Mouse (Mus musculus) intestine, embryonic 15.5 days (tissue): ENCODE measurements at regions not wholly inside any gene's neighbourhood (a gene's known extent, or its start where the extent isn't known, plus 50 kb on each side); places are given as distances from the start of the nearest gene placed in this dataset.

ENCODE experiments used
- ATAC-seq: fragments of 200-750 bp; cut with Nextera tagmentation; 2 replicates; pipeline ENCODE4 v1.8.0; 2017; ENCODE audit warnings: moderate TSS enrichment, moderate library complexity
- H3K27ac ChIP-seq: fragments of 300-500 bp; sonication (generic); 2 replicates; pipeline ENCODE4 v1.5.1; 2015; ENCODE audit warnings: mild to moderate bottlenecking, inconsistent platforms
- H3K27me3 ChIP-seq: fragments of 300-500 bp; sonication (generic); replicated peaks from 2 replicates; pipeline ENCODE4 v1.6.1; 2015; ENCODE audit warnings: inconsistent platforms
- H3K36me3 ChIP-seq: fragments of 300-500 bp; sonication (generic); 2 replicates; pipeline ENCODE4 v1.6.1; 2015; ENCODE audit warnings: inconsistent platforms
- H3K4me1 ChIP-seq: fragments of 300-500 bp; sonication (generic); replicated peaks from 2 replicates; pipeline ENCODE4 v1.6.1; 2015; ENCODE audit warnings: inconsistent platforms
- H3K4me2 ChIP-seq: fragments of 300-500 bp; sonication (generic); replicated peaks from 2 replicates; pipeline ENCODE4 v1.6.1; 2015; ENCODE audit warnings: mild to moderate bottlenecking, inconsistent platforms
- H3K4me3 ChIP-seq: fragments of 300-500 bp; sonication (generic); replicated peaks from 2 replicates; pipeline ENCODE4 v1.5.1; 2015; ENCODE audit warnings: inconsistent platforms
- H3K9ac ChIP-seq: fragments of 300-500 bp; sonication (generic); 2 replicates; pipeline ENCODE4 v1.6.1; 2015; ENCODE audit warnings: inconsistent platforms
- H3K9me3 ChIP-seq: fragments of 300-500 bp; sonication (generic); 2 replicates; pipeline ENCODE4 v1.6.1; 2016; ENCODE audit warnings: inconsistent platforms
- WGBS: fragments of 180-500 bp; shearing (Covaris S2); methylation state at CpG from one replicate; pipeline ENCODE4 v1.1.7; 2015; 5-methylcytosine and 5-hydroxymethylcytosine counted together

DNA sequence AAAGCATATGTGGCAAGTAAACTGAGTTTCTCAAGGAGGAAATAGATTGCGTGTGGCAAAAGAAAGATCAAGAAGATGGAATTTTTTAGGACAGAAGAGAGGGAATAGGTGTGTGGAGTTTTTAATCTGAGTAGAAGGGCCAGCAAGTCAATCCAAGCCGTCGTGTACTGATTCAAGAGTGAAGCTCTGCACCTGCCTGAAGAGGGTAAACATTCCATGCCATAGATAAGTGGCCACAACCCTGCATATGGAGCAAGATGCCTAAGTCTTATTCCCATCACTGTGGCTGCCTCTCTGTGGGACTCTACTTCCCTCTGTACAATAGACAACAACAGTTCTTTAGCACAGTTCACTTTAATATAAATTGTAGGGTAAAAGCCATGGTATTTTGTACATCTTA, 443.4 kb downstream of the Tns1 start:
- Histone ChIP-seq H3K4me2 (no peak overlapping the region), H3K9me3 (no peaks in the 10 kb centered on the region), H3K27ac (no peak overlapping the region), H3K9ac (no peak overlapping the region), H3K4me3 (no peak overlapping the region), H3K36me3 (no peaks in the 10 kb centered on the region), H3K27me3 (no peaks in the 10 kb centered on the region), H3K4me1 (no peaks in the 10 kb centered on the region)
- WGBS: 82% methylated on average over 3 of the region's 3 CpGs
- ATAC-seq: no peak

DNA sequence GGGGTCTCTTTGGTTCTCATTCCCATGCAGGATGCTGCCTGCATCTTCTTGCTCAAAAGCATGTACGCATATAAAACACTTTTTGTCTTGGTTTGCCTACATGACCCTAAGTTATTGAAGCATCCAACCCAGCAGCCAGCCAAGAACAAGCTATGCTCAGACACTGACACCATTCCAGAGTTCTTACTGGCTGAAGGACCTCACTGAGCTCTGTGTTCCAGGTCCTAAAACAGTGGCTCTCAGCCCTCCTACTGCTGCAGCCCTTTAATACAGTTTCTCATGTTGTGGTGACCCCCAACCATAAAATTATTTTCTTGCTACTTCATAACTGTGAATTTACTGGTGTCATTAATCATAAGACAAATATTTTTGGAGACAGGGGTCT, 450.4 kb downstream of the Tns1 start:
- WGBS: 78% methylated on average over 1 of the region's 1 CpGs
- Histone ChIP-seq H3K9me3 (no peaks in the 10 kb centered on the region), H3K36me3 (no peaks in the 10 kb centered on the region), H3K27ac (no peak overlapping the region), H3K4me2 (no peak overlapping the region), H3K9ac (no peak overlapping the region), H3K27me3 (no peaks in the 10 kb centered on the region), H3K4me1 (0 out of 2 replicates have a peak, but pooled peaks cover 2% of the 10 kb centered on the region), H3K4me3 (no peak overlapping the region)
- no peak for ATAC-seq

DNA sequence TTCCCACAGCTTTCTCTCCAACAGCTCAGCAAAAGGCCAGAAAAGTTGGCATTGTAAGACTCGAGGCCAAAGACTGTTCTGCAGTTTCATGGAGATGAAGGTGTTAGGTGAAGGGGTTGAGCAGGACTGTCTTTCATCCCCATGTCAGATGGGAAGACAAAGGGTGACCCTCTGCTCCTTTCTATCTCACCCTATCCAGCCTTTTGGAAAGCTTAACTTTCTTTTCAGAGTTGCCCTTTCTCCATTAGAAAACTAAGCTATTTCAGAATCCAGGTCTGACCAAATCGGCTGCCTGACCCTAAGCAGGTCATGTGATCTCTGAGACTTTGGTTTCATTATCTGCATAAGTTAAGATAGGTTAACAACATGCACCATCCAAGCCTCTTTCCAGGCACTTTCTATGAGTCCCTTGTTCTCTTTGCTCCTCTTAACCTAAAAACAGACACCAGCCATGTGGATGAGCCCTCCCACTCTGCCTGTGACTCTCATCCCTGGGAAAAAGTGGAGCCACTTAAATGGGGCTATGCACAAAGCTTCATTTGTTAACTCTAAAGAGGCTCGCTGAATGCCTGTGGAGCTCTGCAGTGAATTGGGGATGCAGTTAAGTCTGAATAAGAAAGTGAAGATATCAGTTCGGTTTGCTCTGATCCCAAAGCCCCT, 450.9 kb downstream of the Tns1 start:
- Histone ChIP-seq H3K4me1 (0 out of 2 replicates have a peak, but pooled peaks cover 3% of the 10 kb centered on the region), H3K27me3 (no peaks in the 10 kb centered on the region), H3K4me3 (no peak overlapping the region), H3K27ac (no peak overlapping the region), H3K36me3 (no peaks in the 10 kb centered on the region), H3K9ac (no peak overlapping the region), H3K9me3 (no peaks in the 10 kb centered on the region), H3K4me2 (no peak overlapping the region)
- 50% methylated on average over 4 of the region's 4 CpGs for WGBS
- ATAC-seq: no peak

DNA sequence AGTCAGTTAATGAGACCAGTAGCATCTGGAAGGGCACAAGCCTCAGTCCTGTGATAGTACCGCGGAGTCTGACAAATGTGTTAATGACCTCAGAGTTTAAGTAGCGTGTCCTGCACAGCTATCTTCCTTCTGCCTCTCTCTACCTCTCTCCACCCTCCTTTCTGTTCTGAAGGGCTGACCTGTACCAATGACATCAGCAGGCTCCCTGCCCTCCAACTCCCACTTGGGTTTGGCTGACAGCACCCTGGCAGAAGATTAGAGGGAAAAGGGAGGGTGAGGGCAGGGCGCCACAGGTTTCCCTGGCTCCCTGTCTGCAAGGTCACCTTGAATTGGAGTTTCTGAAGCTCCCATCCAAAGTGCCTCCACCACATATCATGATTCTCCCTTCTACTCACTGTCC, 452.0 kb downstream of the Tns1 start:
- H3K27me3 ChIP-seq: no peaks in the 10 kb centered on the region

DNA sequence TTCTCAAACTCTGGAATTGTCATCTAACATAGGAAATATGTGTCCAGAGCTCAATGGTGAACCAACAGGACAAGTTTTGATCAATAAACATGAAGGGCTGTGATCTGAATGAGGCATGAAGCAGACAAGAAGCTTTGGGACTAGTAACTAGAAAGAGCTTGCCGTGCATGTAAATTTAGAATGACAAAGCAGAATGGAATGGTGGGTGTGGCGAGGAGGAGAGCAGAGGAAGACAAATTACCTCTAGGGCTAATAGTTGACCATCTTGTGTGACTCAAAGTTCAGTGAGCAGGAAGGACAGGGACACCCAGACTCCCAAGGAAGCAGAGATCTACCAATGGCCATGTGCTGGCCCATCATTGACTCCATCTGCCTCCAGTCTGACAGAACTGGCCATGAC, 455.6 kb downstream of the Tns1 start:
- Histone ChIP-seq H3K36me3 (no peaks in the 10 kb centered on the region), H3K4me2 (no peak overlapping the region), H3K27me3 (no peaks in the 10 kb centered on the region), H3K9ac (no peak overlapping the region), H3K27ac (no peak overlapping the region), H3K4me3 (no peak overlapping the region), H3K9me3 (no peaks in the 10 kb centered on the region), H3K4me1 (0 out of 2 replicates have a peak, but pooled peaks cover 3% of the 10 kb centered on the region)
- ATAC-seq: no peak
- WGBS: 76% methylated on average over 2 of the region's 2 CpGs

More for the DNA sequence above, 452.0 kb downstream of the Tns1 start:
- H3K9me3 ChIP-seq: no peaks in the 10 kb centered on the region
- H3K4me3 ChIP-seq: no peak overlapping the region
- H3K27ac ChIP-seq: no peak overlapping the region
- no peaks in the 10 kb centered on the region for H3K36me3 ChIP-seq
- H3K4me2 ChIP-seq: no peak overlapping the region
- WGBS: 89% methylated on average over 4 of the region's 4 CpGs
- H3K4me1 ChIP-seq: 0 out of 2 replicates have a peak, but pooled peaks cover 3% of the 10 kb centered on the region
- no peak for ATAC-seq
- H3K9ac ChIP-seq: no peak overlapping the region

DNA sequence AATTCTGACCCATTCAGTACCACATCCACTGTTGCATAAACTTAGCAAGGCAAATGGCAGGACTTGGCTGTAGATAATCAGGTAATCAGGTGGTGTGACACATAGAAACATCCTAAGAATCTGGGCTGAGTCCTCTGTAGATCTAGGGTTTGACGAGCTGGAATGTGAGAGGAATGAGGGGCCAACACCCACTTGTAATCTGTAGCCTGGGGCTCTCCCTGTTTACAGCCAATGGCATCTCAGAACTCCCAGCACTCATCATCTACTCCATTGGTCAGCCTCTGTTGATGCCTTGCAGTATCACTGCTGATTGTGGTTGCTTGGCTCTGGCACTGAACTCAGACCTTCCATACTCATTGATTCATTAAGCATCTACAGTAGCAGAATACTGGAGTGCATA, 460.7 kb downstream of the Tns1 start:
- ATAC-seq: no peak
- no peak overlapping the region for H3K9ac ChIP-seq
- H3K27ac ChIP-seq: no peak overlapping the region
- 22% methylated on average over 1 of the region's 1 CpGs for WGBS
- no peak overlapping the region for H3K4me3 ChIP-seq
- H3K36me3 ChIP-seq: no peaks in the 10 kb centered on the region
- no peak overlapping the region for H3K4me2 ChIP-seq
- no peaks in the 10 kb centered on the region for H3K4me1 ChIP-seq
- H3K27me3 ChIP-seq: no peaks in the 10 kb centered on the region
- no peaks in the 10 kb centered on the region for H3K9me3 ChIP-seq

DNA sequence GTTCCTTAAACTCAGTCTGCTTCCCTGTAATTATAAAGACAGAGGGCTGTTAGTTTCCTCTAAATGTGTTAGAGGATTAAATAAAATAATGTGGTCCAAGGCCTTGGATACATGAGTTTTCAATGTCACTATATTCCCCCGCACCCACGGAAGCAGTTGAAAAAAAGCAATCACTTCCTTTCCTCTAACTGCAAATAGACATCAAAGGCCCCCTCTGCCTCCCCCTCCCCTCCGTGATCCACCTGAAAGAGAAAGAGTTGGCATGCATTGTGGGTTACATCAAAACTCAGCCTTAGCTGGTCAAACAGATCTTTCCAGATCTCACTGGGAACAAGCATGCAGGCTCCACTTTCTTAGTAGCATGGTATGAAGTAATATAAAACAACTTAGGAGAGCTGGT, 479.2 kb downstream of the Tns1 start:
- Histone ChIP-seq H3K27ac (no peak overlapping the region), H3K4me2 (no peak overlapping the region), H3K9me3 (no peaks in the 10 kb centered on the region), H3K9ac (no peak overlapping the region), H3K27me3 (no peaks in the 10 kb centered on the region), H3K4me3 (no peak overlapping the region), H3K4me1 (peaks cover 6% of the 10 kb centered on the region; the same call in 1 of the 2 replicates), H3K36me3 (no peaks in the 10 kb centered on the region)
- no peak for ATAC-seq
- WGBS: 73% methylated on average over 3 of the region's 3 CpGs

DNA sequence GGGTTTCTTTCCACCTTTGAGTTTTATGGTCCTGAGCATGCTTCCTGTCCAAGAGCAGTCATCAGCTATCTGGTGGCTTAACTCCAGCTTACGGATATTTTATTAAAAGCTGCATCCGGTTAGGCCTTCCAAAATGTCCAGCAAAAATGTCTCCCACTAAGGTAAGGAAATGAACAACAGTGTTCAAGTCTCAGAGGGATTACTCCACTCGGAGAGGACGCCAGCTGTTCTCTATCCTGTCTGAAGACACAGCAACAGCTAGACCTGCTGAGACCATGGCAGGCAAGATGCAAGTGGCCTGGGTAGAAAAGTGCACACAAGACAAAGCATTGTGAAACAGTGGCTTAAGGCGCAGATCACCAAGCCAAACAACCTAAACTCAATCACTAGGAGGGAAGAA, 479.9 kb downstream of the Tns1 start:
- Histone ChIP-seq H3K4me3 (no peak overlapping the region), H3K9me3 (no peaks in the 10 kb centered on the region), H3K27me3 (no peaks in the 10 kb centered on the region), H3K27ac (0 out of 2 replicates have a peak overlapping the region, but pooled peaks have one; percentile 13), H3K4me2 (no peak overlapping the region), H3K36me3 (no peaks in the 10 kb centered on the region), H3K9ac (no peak overlapping the region), H3K4me1 (peaks cover 6% of the 10 kb centered on the region; the same call in 1 of the 2 replicates)
- 0 out of 2 replicates have a peak, but pooled peaks have one; percentile 34 for ATAC-seq
- 48% methylated on average over 5 of the region's 5 CpGs for WGBS

DNA sequence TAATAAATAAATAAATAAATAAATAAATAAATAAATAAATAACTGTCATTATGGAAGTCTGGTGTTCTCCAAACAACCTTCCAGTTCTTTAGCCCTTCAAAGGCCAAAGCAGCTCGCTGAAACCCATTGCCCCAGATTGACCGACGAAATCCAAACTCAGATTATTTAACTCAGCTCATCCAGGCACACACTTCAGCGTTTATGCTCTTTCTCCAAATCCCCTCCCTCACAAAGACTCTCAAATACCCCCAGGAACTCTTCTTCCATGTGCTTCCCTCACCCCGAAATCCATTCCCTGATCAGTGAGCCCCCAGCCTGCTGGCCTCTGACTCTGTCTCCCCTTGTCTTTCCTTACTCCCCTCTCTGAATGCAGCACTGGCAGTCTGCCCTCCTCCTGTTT, 480.8 kb downstream of the Tns1 start:
- Histone ChIP-seq H3K9me3 (no peaks in the 10 kb centered on the region), H3K4me3 (no peak overlapping the region), H3K27me3 (0 out of 2 replicates have a peak, but pooled peaks cover 2% of the 10 kb centered on the region), H3K4me2 (no peak overlapping the region), H3K4me1 (peaks cover 6% of the 10 kb centered on the region; the same call in 1 of the 2 replicates), H3K27ac (no peak overlapping the region), H3K36me3 (no peaks in the 10 kb centered on the region), H3K9ac (no peak overlapping the region)
- ATAC-seq: no peak
- 64% methylated on average over 5 of the region's 5 CpGs for WGBS

DNA sequence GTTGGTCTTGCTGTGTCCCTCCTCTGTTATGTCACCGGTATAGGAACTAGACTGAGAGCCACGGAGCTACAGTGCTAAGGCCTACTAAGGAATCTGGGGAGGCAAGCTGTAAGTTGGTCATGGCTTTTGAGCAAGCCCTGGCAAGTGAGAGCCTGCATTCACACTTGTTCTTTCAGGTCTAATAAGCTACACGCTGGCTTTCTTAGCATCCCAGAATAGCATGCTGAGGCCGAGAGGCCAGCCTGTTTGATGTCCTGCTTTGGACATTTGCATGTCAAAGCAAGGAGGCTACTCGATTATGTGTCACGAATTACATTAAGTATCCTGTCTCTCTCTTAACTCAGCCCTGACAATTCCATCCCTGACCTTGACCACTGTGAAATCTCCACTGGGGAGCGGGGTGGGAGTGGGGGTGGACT, 481.5 kb downstream of the Tns1 start:
- 0 out of 2 replicates have a peak, but pooled peaks cover 3% of the 10 kb centered on the region for H3K27me3 ChIP-seq
- peaks cover 6% of the 10 kb centered on the region; the same call in 1 of the 2 replicates for H3K4me1 ChIP-seq
- H3K27ac ChIP-seq: no peak overlapping the region
- no peak overlapping the region for H3K4me2 ChIP-seq
- no peaks in the 10 kb centered on the region for H3K36me3 ChIP-seq
- ATAC-seq: no peak
- 61% methylated on average over 7 of the region's 7 CpGs for WGBS
- H3K9ac ChIP-seq: no peak overlapping the region
- no peak overlapping the region for H3K4me3 ChIP-seq
- no peaks in the 10 kb centered on the region for H3K9me3 ChIP-seq

DNA sequence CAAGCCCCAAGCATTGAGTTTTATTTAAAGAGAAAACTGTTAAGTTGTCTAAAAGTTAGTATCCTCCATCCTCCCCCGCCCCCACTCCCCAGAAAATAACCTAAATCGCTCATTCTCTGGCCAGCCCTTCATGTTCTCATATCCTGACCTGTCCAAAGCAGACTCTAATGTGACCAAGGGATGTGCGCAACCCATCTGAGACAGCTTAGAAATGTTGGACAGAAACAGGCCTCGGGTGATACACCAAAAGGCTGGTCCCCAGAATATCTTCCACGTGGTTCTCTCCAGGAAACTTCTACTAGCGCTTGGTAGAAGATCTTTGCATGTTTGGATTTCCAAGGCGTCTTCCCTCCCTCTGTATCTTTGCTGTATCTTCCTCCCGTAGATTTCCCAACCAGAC, 482.8 kb downstream of the Tns1 start:
- H3K36me3 ChIP-seq: no peaks in the 10 kb centered on the region
- 0 out of 2 replicates have a peak overlapping the region, but pooled peaks have one; percentile 33 for H3K27ac ChIP-seq
- no peaks in the 10 kb centered on the region for H3K9me3 ChIP-seq
- H3K27me3 ChIP-seq: 0 out of 2 replicates have a peak, but pooled peaks cover 3% of the 10 kb centered on the region
- no peak for ATAC-seq
- 80% methylated on average over 8 of the region's 8 CpGs for WGBS
- no peak overlapping the region for H3K4me2 ChIP-seq
- no peak overlapping the region for H3K9ac ChIP-seq
- H3K4me3 ChIP-seq: no peak overlapping the region
- H3K4me1 ChIP-seq: peaks cover 6% of the 10 kb centered on the region; the same call in 1 of the 2 replicates

DNA sequence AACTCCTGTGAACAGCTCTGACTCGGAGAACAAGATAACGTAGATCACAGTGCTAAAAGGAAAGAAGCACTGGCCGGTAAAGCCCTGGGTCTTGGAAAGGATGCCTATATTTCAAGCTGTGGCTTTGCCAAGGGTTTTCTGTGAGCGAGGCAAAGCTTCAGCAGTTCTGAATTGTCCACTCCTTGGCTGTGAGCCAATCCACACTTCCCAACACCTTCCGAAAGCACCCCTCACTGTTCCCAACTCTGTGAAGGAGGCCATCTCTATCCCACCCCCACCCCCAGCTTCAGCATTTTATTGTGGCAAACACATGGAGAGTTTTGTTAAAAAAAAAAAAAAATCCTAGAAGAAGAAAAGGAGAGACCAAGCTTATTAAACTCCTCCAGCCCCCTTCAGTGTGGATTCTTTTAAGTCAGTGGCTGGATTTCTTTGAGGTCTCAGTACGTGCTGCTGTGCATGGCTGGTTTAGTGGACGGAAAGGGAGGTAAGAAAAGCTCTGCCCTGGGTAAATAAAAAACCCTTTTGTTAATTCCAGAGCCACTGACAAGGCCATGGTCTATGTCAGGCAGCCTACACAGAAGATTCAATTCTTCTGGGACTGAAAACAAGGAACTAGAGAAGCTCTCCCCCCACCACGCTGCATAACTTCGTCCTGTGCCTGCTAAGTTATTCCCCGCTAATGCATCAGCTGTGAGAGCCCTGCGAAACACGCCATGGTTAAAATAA, 483.4 kb downstream of the Tns1 start:
- Histone ChIP-seq H3K27me3 (0 out of 2 replicates have a peak, but pooled peaks cover 3% of the 10 kb centered on the region), H3K4me2 (no peak overlapping the region), H3K36me3 (no peaks in the 10 kb centered on the region), H3K4me3 (no peak overlapping the region), H3K9ac (no peak overlapping the region), H3K9me3 (no peaks in the 10 kb centered on the region), H3K4me1 (peaks cover 6% of the 10 kb centered on the region; the same call in 1 of the 2 replicates), H3K27ac (peak overlapping the region; percentile 33; the same call in 1 of the 2 replicates)
- no peak for ATAC-seq
- WGBS: 48% methylated on average over 12 of the region's 12 CpGs
